Mouse (Mus musculus) ES-Bruce4 (cell line): ENCODE results near the gene Cuta. TPM values are rescaled to one million over a fixed set of nuclear protein-coding genes. Genes with fewer than 3 reads are reported as not detected.

Experiments
- H3K27ac ChIP-seq: 2 replicates; pipeline ENCODE4 v1.5.1; 2012; ENCODE audit warnings: low read length, inconsistent platforms; ENCODE audit not compliant: insufficient read depth
- H3K27me3 ChIP-seq: 2 replicates; pipeline ENCODE4 v1.6.1; 2012; ENCODE audit warnings: mild to moderate bottlenecking, low read length, inconsistent platforms; ENCODE audit not compliant: control insufficient read depth, poor library complexity, insufficient read depth, severe bottlenecking
- H3K36me3 ChIP-seq: 2 replicates; pipeline ENCODE4 v1.6.1; 2012; ENCODE audit warnings: inconsistent platforms, mild to moderate bottlenecking, low read length, moderate library complexity; ENCODE audit not compliant: control insufficient read depth, poor library complexity, insufficient read depth, severe bottlenecking
- H3K4me1 ChIP-seq: one replicate; pipeline ENCODE4 v1.8.1; 2011; ENCODE audit warnings: low read length; ENCODE audit not compliant: control insufficient read depth, insufficient read depth
- H3K4me3 ChIP-seq: 2 replicates; pipeline ENCODE4 v1.5.1; 2011; ENCODE audit warnings: low read depth, mild to moderate bottlenecking, low read length
- H3K9ac ChIP-seq: 2 replicates; pipeline ENCODE4 v1.6.1; 2012; ENCODE audit warnings: low read depth, mild to moderate bottlenecking, inconsistent platforms; ENCODE audit not compliant: poor library complexity, severe bottlenecking
- H3K9me3 ChIP-seq: replicated peaks from 2 replicates; pipeline ENCODE4 v1.6.1; 2012; ENCODE audit warnings: mild to moderate bottlenecking, low read length, inconsistent platforms; ENCODE audit not compliant: control insufficient read depth, poor library complexity, insufficient read depth, severe bottlenecking
- CTCF ChIP-seq: IDR thresholded peaks from one replicate; pipeline ENCODE4 v1.8.1; 2011; ENCODE audit warnings: low read depth, low read length
- EP300 ChIP-seq: IDR thresholded peaks from 2 replicates; pipeline ENCODE4 v1.6.1; 2011; ENCODE audit warnings: low read depth, low read length; ENCODE audit not compliant: insufficient read depth
- POLR2A ChIP-seq: IDR thresholded peaks from one replicate; pipeline ENCODE4 v1.8.1; 2011; ENCODE audit warnings: low read length; ENCODE audit not compliant: insufficient read depth
- polyA plus RNA-seq: library from polyadenylated mRNA; stranded (reverse); fragments of >200 nt; gene quantifications from 2 replicates; pipeline ENCODE4 v1.2.4, GENCODE M21; 2011; ENCODE audit warnings: low read depth; ENCODE audit not compliant: missing spikeins, insufficient read depth, insufficient read length

The Cuta gene
- polyA plus RNA-seq, 1 experiment, result 58.9 TPM

DNA sequence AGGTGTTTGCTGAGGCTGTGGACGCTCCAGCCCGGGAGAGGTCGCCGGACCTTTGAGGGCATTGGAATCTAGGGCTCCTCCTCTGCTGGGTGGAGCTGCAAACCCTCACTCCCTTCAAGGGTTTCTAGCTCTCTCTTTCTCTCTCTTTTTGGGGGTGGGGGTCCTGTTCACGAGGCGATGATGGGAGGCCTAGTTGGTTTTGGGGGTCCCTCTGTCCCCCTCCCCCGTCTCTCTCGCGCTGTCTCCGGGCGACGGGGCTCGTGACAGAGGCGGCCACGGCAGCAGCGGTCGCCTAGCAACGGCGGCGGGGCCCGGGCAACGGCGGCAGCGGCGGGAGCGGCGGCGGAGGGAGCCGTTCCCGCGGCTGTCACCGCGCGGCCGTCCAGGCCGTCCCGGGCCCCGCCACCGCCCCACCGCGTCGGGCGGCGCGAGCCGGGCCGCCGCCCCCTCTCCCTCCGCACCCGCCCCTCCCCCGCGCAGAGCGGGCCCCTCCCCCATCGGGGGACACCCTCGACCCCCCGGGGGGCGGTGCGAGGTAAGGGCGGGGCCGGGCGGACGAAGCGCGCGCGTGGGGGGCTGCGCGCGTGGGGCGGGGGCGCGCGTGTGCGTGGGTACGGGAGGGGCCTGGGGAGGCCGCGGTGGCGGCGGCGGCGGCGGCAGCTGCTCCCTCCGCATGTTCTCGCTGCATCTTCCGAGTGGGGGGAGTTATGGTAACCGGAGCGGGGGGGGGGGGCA lies 9.1 kb upstream of the Cuta start:
- Histone ChIP-seq H3K9me3 (no peaks in the 10 kb centered on the region), H3K4me1 (peaks cover 1% of the 10 kb centered on the region), H3K27me3 (no peaks in the 10 kb centered on the region; the same call in 1 of the 2 replicates), H3K27ac (no peak overlapping the region), H3K9ac (peak overlapping the region; percentile 71), H3K36me3 (no peaks in the 10 kb centered on the region), H3K4me3 (peak overlapping the region; percentile 72)
- TF ChIP-seq EP300 (no peak), POLR2A (no peak), CTCF (no peak)

DNA sequence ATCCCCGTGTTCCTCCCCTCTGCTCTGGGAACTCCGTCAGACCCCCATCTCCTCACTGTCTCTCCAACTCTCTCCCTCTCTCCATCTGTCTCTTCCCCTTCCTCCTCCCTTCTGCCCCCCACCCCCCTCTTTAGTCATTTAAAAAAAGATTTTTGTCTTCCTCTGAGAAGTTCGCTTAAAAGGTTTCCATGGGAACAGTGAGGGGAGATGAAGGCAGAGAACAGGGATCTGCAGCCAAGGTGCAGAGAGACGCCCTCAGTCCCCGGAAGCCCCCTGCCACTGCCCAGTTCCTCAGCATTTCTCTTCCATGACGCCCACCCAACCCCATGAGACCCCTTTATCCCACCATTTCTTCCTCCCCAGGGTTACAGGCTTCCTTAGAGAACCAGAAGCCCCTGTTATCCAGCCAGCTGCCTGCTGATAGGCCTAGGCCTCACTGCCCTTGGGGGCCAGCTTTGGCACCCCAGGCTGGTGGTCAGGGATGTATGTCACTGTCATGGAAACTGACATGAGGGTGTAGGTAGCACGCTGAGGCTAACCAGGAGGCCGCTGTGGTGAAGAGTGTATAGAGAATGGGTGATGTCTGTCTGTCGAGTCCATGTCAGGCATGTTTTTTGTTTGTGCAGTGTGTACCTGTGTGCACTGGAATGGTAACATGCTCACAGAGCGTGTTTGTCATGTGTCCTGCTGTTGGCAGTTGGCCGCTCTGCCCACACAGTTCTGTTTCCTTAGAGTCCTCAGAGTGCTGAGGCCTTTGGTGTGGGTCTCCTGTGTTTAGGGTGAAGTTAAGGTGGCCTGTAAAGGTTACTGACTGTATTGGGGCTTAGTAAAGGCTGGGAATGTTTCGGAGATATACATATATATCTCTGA lies 8.1 kb upstream of the Cuta start:
- no peaks in the 10 kb centered on the region for H3K36me3 ChIP-seq
- TF ChIP-seq EP300 (no peak), POLR2A (no peak), CTCF (no peak)
- peaks cover 1% of the 10 kb centered on the region for H3K4me1 ChIP-seq
- peak overlapping the region; percentile 64; the same call in 1 of the 2 replicates for H3K9ac ChIP-seq
- H3K9me3 ChIP-seq, result no peaks in the 10 kb centered on the region
- no peaks in the 10 kb centered on the region; the same call in 1 of the 2 replicates for H3K27me3 ChIP-seq
- no peak overlapping the region for H3K4me3 ChIP-seq
- no peak overlapping the region for H3K27ac ChIP-seq

DNA sequence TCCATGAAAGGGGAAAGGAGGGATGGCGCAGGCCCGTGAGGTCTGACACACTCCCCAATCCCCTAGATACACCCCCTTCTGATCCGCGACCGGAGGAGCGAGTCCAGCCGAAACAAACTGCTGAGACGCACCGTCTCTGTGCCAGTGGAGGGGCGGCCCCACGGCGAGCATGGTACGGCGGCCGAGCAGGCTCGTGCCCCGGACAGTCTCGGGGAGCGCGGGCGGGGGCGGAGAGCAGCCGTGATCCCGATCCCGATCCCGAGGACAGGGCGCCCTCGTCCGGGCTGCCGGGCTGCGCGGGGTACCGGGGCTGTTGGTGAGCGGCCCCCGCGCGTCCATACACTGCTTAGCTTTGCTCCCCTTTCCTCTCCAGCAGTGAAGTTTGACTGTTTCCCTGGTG lies 7.2 kb upstream of the Cuta start:
- no peak for TF ChIP-seq EP300
- TF ChIP-seq CTCF, result peak; percentile 13
- no peak overlapping the region for H3K27ac ChIP-seq

DNA sequence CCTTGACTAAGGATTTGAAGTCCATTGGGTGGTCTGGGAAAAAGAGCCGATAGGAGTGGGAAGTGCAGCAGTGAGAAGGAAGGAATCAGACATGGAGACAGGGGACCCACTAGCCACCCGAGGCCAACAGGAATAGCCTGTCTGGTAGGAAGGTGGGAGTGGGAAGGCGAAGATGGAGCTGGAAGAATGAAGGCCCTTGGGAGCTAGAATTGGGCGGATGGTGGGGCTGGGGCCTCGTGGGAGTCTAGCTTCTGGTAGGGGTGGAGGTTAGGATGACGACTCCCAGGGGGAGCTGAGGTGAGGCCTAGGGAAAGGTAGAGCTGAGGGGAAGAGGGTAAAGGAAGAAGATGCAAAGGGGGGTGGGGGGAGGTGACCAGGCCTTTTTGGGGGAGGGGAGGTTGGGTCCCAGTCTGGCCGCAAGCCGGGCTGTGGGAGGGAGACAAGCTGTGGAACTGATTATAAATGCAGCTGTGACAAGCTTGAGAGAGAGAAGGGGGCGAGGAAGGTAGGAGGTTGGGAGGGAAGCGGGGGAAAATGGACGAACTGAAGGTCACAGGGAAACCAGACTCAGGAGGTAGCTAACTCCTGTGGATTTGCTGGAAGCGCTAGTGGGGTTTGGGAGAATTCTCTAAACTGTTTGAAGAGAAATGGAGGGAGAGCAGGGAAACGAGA lies 6.6 kb upstream of the Cuta start:
- peak overlapping the region; percentile 64 for H3K9ac ChIP-seq
- no peak for TF ChIP-seq POLR2A
- no peak for TF ChIP-seq EP300
- peak overlapping the region; percentile 81 for H3K4me3 ChIP-seq
- H3K27me3 ChIP-seq, result no peaks in the 10 kb centered on the region; the same call in 1 of the 2 replicates
- H3K36me3 ChIP-seq, result no peaks in the 10 kb centered on the region
- H3K4me1 ChIP-seq, result no peaks in the 10 kb centered on the region
- H3K9me3 ChIP-seq, result no peaks in the 10 kb centered on the region
- no peak overlapping the region for H3K27ac ChIP-seq

More for the DNA sequence above, 7.2 kb upstream of the Cuta start:
- H3K36me3 ChIP-seq, result no peaks in the 10 kb centered on the region
- H3K27me3 ChIP-seq, result no peaks in the 10 kb centered on the region; the same call in 1 of the 2 replicates
- H3K9ac ChIP-seq, result peak overlapping the region; percentile 64
- no peaks in the 10 kb centered on the region for H3K9me3 ChIP-seq
- H3K4me1 ChIP-seq, result peaks cover 1% of the 10 kb centered on the region
- H3K4me3 ChIP-seq, result peak overlapping the region; percentile 81

DNA sequence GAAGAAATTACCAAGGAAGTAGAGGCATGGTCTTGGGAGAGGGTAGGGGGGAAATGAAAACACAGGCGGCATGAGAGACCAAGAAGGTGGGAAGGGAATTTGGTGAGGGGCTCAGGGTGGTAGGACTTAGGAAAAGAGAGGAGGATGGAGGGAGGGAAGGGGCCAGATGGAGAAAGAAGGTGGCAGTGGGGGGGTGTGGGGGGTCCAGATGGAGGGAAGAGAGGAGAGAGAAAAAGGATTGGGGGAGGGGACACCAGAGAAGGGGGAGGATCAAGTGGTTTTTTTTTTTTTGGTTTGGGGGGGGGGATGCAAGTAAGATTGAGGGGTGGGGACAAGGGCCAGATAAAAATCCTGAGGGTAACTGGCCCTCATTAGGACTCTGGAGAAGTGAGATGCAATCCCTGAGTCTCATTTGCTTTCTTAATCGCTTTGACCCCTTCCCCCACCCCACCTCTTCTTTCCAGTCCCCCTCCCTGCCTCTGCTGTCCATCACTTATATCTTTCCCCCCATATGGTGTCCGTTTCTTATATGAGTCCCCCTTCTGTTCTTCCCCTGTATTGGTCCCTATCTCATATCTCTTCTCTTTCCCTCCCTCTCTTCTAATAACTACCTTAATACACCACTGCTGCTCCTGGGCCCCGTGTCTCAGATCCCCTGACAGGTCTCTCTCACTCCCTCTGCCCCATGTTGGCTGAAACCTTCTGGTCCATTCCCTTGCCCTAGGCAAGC lies 2.6 kb upstream of the Cuta start:
- Histone ChIP-seq H3K27me3 (no peaks in the 10 kb centered on the region), H3K9ac (peak overlapping the region; percentile 79), H3K9me3 (no peaks in the 10 kb centered on the region), H3K4me1 (no peaks in the 10 kb centered on the region), H3K36me3 (0 out of 2 replicates have a peak, but pooled peaks cover 5% of the 10 kb centered on the region), H3K4me3 (peak overlapping the region; percentile 54), H3K27ac (no peak overlapping the region)
- no peak for TF ChIP-seq POLR2A
- TF ChIP-seq EP300, result no peak
- no peak for TF ChIP-seq CTCF
